Mouse (Mus musculus) adrenal gland, adult 8-10 months (tissue): ENCODE measurements around the gene Rhoh. TPM values are rescaled to one million over a fixed set of nuclear protein-coding genes. Genes with fewer than 3 reads are reported as not detected.

ENCODE experiments used
- DNase-seq: peaks from one replicate; pipeline ENCODE4 v3.0.0; 2022
- total RNA-seq, 4 experiments: library from RNA; stranded (reverse); gene quantifications; 2 replicates each; pipeline ENCODE4 v1.2.4; 2022

The Rhoh gene
- total RNA-seq, 4 experiments from 2014 or later, result 0.45 to 1.2 (median 0.80) TPM

GRCm38 (mm10) chr5:65933258-65933657, 72.2 kb downstream of the Rhoh start:
- no peak for DNase-seq

- DNase-seq, result no peak
Observed at GRCm38 (mm10) chr5:65933764-65934163, 72.8 kb downstream of the Rhoh start.

- no peak for DNase-seq
Observed at GRCm38 (mm10) chr5:65934783-65935182, 73.8 kb downstream of the Rhoh start, which contains the start of gene Chrna9. TSS of gene Chrna9 (plus strand) at chr5:65934921.

GRCm38 (mm10) chr5:65937011-65937726, 76.2 kb downstream of the Rhoh start:
- DNase-seq, result no peak

- peak; percentile 67 for DNase-seq
Observed at GRCm38 (mm10) chr5:65937998-65938715, 77.1 kb downstream of the Rhoh start.

GRCm38 (mm10) chr5:65941145-65941544, 80.1 kb downstream of the Rhoh start:
- DNase-seq, result no peak

Other genes with a start within 250 kb of the Rhoh start
- gene Pds5a, start 162.9 kb upstream of the Rhoh start, total RNA-seq, result 100 to 1,000 TPM in 3 of 4 experiments, 10 to 100 TPM in 1; 82.9 to 122 (median 111) TPM
- gene N4bp2, start 97.7 kb upstream of the Rhoh start, total RNA-seq, result 10 to 100 TPM; 14.0 to 16.9 (median 14.9) TPM
- gene Chrna9, start 73.7 kb downstream of the Rhoh start, total RNA-seq, result not detected
- 1 to 10 TPM in 1 of 4 experiments, under 1 TPM in 3; 0.28 to 2.3 (median 0.54) TPM for gene 9130230L23Rik, start 143.1 kb downstream of the Rhoh start, total RNA-seq